Mouse (Mus musculus) myocyte (in vitro differentiated cells): ENCODE results near the gene Dhodh. TPM values are rescaled to one million over a fixed set of nuclear protein-coding genes. Genes with fewer than 3 reads are reported as not detected.

Experiments used
- H3K27me3 ChIP-seq: one replicate; pipeline ENCODE4 v1.6.1; 2011; ENCODE audit not compliant: control insufficient read depth, insufficient read depth, insufficient read length
- H3K36me3 ChIP-seq: one replicate; pipeline ENCODE4 v1.6.1; 2011; ENCODE audit not compliant: control insufficient read depth, insufficient read depth
- H3K4me2 ChIP-seq: one replicate; pipeline ENCODE4 v1.6.1; 2011; ENCODE audit warnings: low read depth, control low read depth
- H3K4me3 ChIP-seq: one replicate; pipeline ENCODE4 v1.5.1; 2011; ENCODE audit warnings: mild to moderate bottlenecking, control low read depth, moderate library complexity
- H3K79me2 ChIP-seq: one replicate; pipeline ENCODE4 v1.6.1; 2011; ENCODE audit not compliant: control insufficient read depth, insufficient read depth
- H3ac ChIP-seq: one replicate; pipeline ENCODE4 v1.6.1; 2011; ENCODE audit not compliant: control insufficient read depth, insufficient read length
- CEBPB ChIP-seq: IDR thresholded peaks from 2 replicates; pipeline ENCODE4 v1.6.1; 2011; ENCODE audit warnings: mild to moderate bottlenecking, moderate library complexity; ENCODE audit not compliant: poor library complexity, insufficient read depth, severe bottlenecking
- E2F4 ChIP-seq: IDR thresholded peaks from one replicate; pipeline ENCODE4 v1.6.1; 2011; ENCODE audit warnings: mild to moderate bottlenecking, control low read depth, moderate library complexity; ENCODE audit not compliant: insufficient read depth
- MAX ChIP-seq: IDR thresholded peaks from one replicate; pipeline ENCODE4 v1.6.1; 2011; ENCODE audit warnings: low read depth, mild to moderate bottlenecking, control low read depth
- MYOD1 ChIP-seq, 3 experiments: IDR thresholded peaks; one replicate each; pipeline ENCODE4 v1.6.1; 2011; ENCODE audit warnings: control low read depth in 2 of 3, low read depth in 2 of 3, mild to moderate bottlenecking in 2 of 3, moderate library complexity in 1 of 3; ENCODE audit not compliant: insufficient read length in 2 of 3, control insufficient read depth in 1 of 3
- MYOG ChIP-seq, 3 experiments: IDR thresholded peaks; one replicate each; pipeline ENCODE4 v1.6.1; 2011; ENCODE audit warnings: control low read depth in 2 of 3, low read depth in 2 of 3, mild to moderate bottlenecking in 2 of 3; ENCODE audit not compliant: insufficient read length in 2 of 3, control insufficient read depth in 1 of 3, insufficient read depth in 1 of 3
- POLR2A ChIP-seq: IDR thresholded peaks from one replicate; pipeline ENCODE4 v1.6.1; 2011; ENCODE audit warnings: low read depth, mild to moderate bottlenecking, control low read depth, moderate library complexity; ENCODE audit not compliant: insufficient read length
- POLR2AphosphoS2 ChIP-seq: IDR thresholded peaks from one replicate; pipeline ENCODE4 v1.6.1; 2011; ENCODE audit warnings: low read depth, control low read depth; ENCODE audit not compliant: insufficient read length
- REST ChIP-seq: IDR thresholded peaks from one replicate; pipeline ENCODE4 v1.6.1; 2011; ENCODE audit warnings: mild to moderate bottlenecking, control low read depth, moderate library complexity; ENCODE audit not compliant: insufficient read depth, insufficient read length
- SRF ChIP-seq: IDR thresholded peaks from one replicate; pipeline ENCODE4 v1.6.1; 2011; ENCODE audit warnings: low read depth; ENCODE audit not compliant: control insufficient read depth, insufficient read length
- TCF12 ChIP-seq: IDR thresholded peaks from one replicate; pipeline ENCODE4 v1.6.1; 2011; ENCODE audit warnings: mild to moderate bottlenecking, control low read depth; ENCODE audit not compliant: poor library complexity, insufficient read depth, severe bottlenecking
- TCF3 ChIP-seq: IDR thresholded peaks from one replicate; pipeline ENCODE4 v1.6.1; 2011; ENCODE audit warnings: low read depth, control low read depth; ENCODE audit not compliant: insufficient read length
- USF1 ChIP-seq: IDR thresholded peaks from one replicate; pipeline ENCODE4 v1.6.1; 2011; ENCODE audit warnings: low read depth, mild to moderate bottlenecking, control low read depth, moderate library complexity
- polyA plus RNA-seq: library from polyadenylated mRNA; unstranded; fragments of >200 nt; fragmentation: generic; extraction: Trizol; gene quantifications from one replicate; pipeline ENCODE4 v1.2.1, GENCODE M21; 2012; ENCODE audit warnings: missing spikeins

The Dhodh gene
- polyA plus RNA-seq, 1 experiment: 16.7 TPM

DNA sequence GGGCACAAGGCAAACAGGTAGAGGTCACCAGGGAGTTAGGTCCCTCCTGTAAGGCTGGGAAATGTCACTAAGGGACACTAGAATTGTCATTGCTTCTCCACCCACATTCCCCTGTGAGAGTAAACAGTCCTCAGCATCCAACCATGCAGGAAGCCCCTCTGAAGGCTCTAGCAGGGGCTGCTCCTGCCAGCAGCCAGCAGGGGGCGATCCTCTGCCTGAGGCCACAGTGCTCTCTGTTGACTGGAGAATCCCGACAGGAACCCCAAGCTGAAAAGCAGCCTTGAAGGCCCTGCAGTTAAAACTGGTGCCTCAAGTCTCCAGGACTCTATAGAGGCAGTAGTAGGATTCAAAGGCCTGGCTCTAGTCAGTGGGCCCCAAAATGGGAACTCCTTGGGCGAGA lies 56.8 kb downstream of the Dhodh start:
- no peak overlapping the region for H3ac ChIP-seq
- H3K36me3 ChIP-seq: peaks cover 20% of the 10 kb centered on the region
- no peak overlapping the region for H3K4me3 ChIP-seq
- H3K4me2 ChIP-seq: no peak overlapping the region
- TF ChIP-seq POLR2AphosphoS2: no peak
- no peaks in the 10 kb centered on the region for H3K79me2 ChIP-seq
- H3K27me3 ChIP-seq: no peaks in the 10 kb centered on the region

DNA sequence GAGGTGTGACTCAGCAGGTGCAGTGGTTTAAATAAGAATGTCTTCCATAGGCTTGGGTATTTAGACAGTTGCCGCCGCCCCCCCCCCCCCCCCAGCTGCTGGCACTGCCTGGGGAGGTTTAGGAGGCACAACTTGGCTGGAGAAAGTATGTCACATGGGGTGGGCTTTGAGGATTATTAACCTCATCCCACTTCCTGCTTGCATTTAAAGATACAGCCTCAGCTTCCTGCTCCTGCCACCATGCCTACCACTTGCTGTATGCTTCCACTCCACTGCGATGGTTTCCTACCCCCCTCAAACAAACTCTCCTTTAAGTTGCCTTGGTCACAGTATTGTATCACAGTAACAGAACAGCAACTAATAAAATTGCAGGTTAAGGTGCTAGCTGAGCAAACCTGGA lies 64.4 kb downstream of the Dhodh start:
- no peak overlapping the region for H3K4me2 ChIP-seq
- no peak for TF ChIP-seq TCF3
- TF ChIP-seq MYOG (IDR thresholded peaks at IDR 0.05; ENCODE audit: control insufficient read depth in 1 of 3, insufficient read depth in 1 of 3, insufficient read length in 2 of 3, low read depth in 2 of 3): no peak
- no peak for TF ChIP-seq USF1
- TF ChIP-seq REST: no peak
- no peak for TF ChIP-seq POLR2A
- no peak for TF ChIP-seq CEBPB
- TF ChIP-seq POLR2AphosphoS2: no peak
- no peak for TF ChIP-seq TCF12
- no peak for TF ChIP-seq E2F4
- TF ChIP-seq SRF: no peak
- no peak for TF ChIP-seq MYOD1 (IDR thresholded peaks at IDR 0.05; ENCODE audit: control insufficient read depth in 1 of 3, insufficient read length in 2 of 3, low read depth in 2 of 3)
- no peak for TF ChIP-seq MAX
- no peak overlapping the region for H3K4me3 ChIP-seq
- peaks cover 8% of the 10 kb centered on the region for H3K36me3 ChIP-seq
- no peak overlapping the region for H3ac ChIP-seq
- H3K79me2 ChIP-seq: no peaks in the 10 kb centered on the region
- peaks cover 7% of the 10 kb centered on the region for H3K27me3 ChIP-seq

DNA sequence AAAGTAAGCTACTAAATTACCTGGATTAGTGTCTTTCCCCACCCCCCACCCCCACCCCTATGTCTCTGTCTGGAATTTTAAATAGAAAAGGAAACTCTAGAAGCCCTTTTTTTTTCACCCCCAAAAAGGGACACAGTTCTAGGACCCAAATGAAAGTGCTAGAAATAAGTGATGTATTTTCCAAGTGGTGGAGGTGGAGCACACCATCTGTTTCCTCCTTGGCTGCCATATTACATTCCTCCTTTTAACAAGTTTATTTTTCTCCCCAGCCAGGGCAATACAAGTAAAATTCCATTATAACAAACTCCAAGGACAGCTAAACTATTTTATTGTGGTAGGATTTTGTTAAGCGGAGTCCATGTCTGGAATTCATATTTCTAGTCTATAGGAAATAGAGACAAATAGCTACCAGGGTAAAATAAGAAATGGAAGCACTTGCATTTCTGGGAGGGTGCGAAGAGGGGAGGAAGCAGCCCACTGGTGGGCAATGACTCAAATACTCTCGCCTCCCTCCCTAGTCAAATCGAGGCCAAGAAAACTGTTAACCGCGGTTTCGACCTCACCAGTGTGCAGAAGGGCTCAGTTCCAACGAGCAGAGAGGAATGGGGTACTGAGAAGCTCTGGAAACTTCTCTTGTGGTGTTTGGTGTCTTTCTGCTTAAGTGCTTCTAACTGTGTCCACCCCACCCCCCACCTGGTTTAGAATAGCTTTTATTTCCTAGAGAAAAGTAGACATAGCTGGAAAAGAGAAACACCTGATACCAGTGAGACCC lies 65.5 kb downstream of the Dhodh start:
- no peak for TF ChIP-seq TCF3
- TF ChIP-seq POLR2A: no peak
- TF ChIP-seq TCF12: no peak
- TF ChIP-seq POLR2AphosphoS2: no peak
- no peak for TF ChIP-seq CEBPB
- no peak for TF ChIP-seq MYOD1 (IDR thresholded peaks at IDR 0.05; ENCODE audit: control insufficient read depth in 1 of 3, insufficient read length in 2 of 3, low read depth in 2 of 3)
- no peak for TF ChIP-seq USF1
- no peak for TF ChIP-seq SRF
- TF ChIP-seq MAX: no peak
- TF ChIP-seq E2F4: no peak
- TF ChIP-seq REST: no peak
- TF ChIP-seq MYOG (IDR thresholded peaks at IDR 0.05; ENCODE audit: control insufficient read depth in 1 of 3, insufficient read depth in 1 of 3, insufficient read length in 2 of 3, low read depth in 2 of 3): no peak
- Histone ChIP-seq H3ac (no peak overlapping the region), H3K79me2 (no peaks in the 10 kb centered on the region), H3K4me2 (no peak overlapping the region), H3K27me3 (peaks cover 16% of the 10 kb centered on the region), H3K36me3 (peaks cover 2% of the 10 kb centered on the region), H3K4me3 (no peak overlapping the region)

DNA sequence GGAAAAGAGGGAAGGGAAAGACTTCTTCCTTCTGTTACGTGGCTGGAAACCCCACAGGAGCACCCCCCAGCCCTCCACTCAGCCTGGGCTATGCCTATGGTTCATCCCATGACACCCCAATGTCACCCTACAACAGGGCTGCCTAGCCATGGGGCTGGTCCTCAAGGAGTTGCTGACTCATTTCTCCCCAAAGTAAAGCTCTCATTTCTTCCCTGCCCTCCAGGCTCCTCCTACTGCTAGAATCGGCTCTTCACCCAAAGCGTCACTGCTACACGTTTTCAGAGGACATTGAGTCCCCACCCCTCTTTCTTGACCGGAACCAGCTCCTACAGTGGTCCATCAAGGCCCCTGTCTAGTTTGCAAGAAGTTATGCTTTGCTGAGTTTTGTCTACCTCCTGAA lies 66.3 kb downstream of the Dhodh start:
- peaks cover 24% of the 10 kb centered on the region for H3K27me3 ChIP-seq

More for the DNA sequence above, 66.3 kb downstream of the Dhodh start:
- Histone ChIP-seq H3K4me2 (no peak overlapping the region), H3K4me3 (no peak overlapping the region), H3K79me2 (no peaks in the 10 kb centered on the region), H3K36me3 (no peaks in the 10 kb centered on the region), H3ac (no peak overlapping the region)
- TF ChIP-seq MYOD1 (IDR thresholded peaks at IDR 0.05; ENCODE audit: control insufficient read depth in 1 of 3, insufficient read length in 2 of 3, low read depth in 2 of 3) (no peak), E2F4 (no peak), REST (no peak), CEBPB (no peak)

Other genes with a start within 250 kb of the Dhodh start
- gene Pmfbp1, start 114.6 kb downstream of the Dhodh start, polyA plus RNA-seq: not detected
- gene Dhx38, start 42.8 kb downstream of the Dhodh start, polyA plus RNA-seq: 19.3 TPM
- 6.9 TPM for gene Txnl4b, start 42.8 kb downstream of the Dhodh start, polyA plus RNA-seq
- not detected for gene Hp, start 29.5 kb downstream of the Dhodh start, polyA plus RNA-seq
- gene Pkd1l3, start 5.8 kb upstream of the Dhodh start, polyA plus RNA-seq: 0.14 TPM
- gene Ist1, start 84.6 kb upstream of the Dhodh start, polyA plus RNA-seq: 44.1 TPM
- 10.7 TPM for gene Zfp821, start 96.9 kb upstream of the Dhodh start, polyA plus RNA-seq
- 11.0 TPM for gene Atxn1l, start 129.1 kb upstream of the Dhodh start, polyA plus RNA-seq
- gene Ap1g1, start 169.9 kb upstream of the Dhodh start, polyA plus RNA-seq: 21.1 TPM